Mouse (Mus musculus) embryonic facial prominence, embryonic 12.5 days (tissue): ENCODE results near the gene Atxn7l2. TPM values are rescaled to one million over a fixed set of nuclear protein-coding genes. Genes with fewer than 3 reads are reported as not detected.
A peak's percentile ranks its signal among the peaks of the same experiment; 100 is the strongest.

ENCODE experiments used
- ATAC-seq: fragments of 200-750 bp; cut with Nextera tagmentation; 2 replicates; pipeline ENCODE4 v1.8.0; 2017; ENCODE audit not compliant: insufficient number of reproducible peaks, insufficient read depth, low FRiP score, low TSS enrichment
- H3K27ac ChIP-seq: fragments of 300-500 bp; sonication (generic); 2 replicates; pipeline ENCODE4 v1.5.1; 2016; ENCODE audit warnings: mild to moderate bottlenecking
- H3K27me3 ChIP-seq: fragments of 300-500 bp; sonication (generic); 2 replicates; pipeline ENCODE4 v1.6.1; 2016; ENCODE audit warnings: mild to moderate bottlenecking, moderate library complexity
- H3K36me3 ChIP-seq: fragments of 300-500 bp; sonication (generic); 2 replicates; pipeline ENCODE4 v1.6.1; 2016; ENCODE audit warnings: mild to moderate bottlenecking
- H3K4me1 ChIP-seq: fragments of 300-500 bp; sonication (generic); 2 replicates; pipeline ENCODE4 v1.6.1; 2016
- H3K4me2 ChIP-seq: fragments of 300-500 bp; sonication (generic); replicated peaks from 2 replicates; pipeline ENCODE4 v1.6.1; 2016; ENCODE audit warnings: mild to moderate bottlenecking, moderate library complexity
- H3K4me3 ChIP-seq: fragments of 300-500 bp; sonication (generic); 2 replicates; pipeline ENCODE4 v1.5.1; 2016; ENCODE audit warnings: mild to moderate bottlenecking
- H3K9ac ChIP-seq: fragments of 300-500 bp; sonication (generic); 2 replicates; pipeline ENCODE4 v1.6.1; 2016; ENCODE audit warnings: mild to moderate bottlenecking, moderate library complexity
- H3K9me3 ChIP-seq: fragments of 300-500 bp; sonication (generic); 2 replicates; pipeline ENCODE4 v1.6.1; 2016; ENCODE audit warnings: mild to moderate bottlenecking, moderate library complexity
- WGBS: fragments of 180-500 bp; shearing (Covaris S2); methylation state at CpG from one replicate; pipeline ENCODE4 v1.1.7; 2016; 5-methylcytosine and 5-hydroxymethylcytosine counted together
- polyA plus RNA-seq: library from polyadenylated mRNA; unstranded; fragments of >200 nt; fragmentation: Nextera tagmentation; extraction: Ambion mirVana; gene quantifications from 2 replicates; pipeline ENCODE4 v1.2.1, GENCODE M21; 2016

The Atxn7l2 gene
- polyA plus RNA-seq, 1 experiment from 2014 or later: 29.4 TPM

DNA sequence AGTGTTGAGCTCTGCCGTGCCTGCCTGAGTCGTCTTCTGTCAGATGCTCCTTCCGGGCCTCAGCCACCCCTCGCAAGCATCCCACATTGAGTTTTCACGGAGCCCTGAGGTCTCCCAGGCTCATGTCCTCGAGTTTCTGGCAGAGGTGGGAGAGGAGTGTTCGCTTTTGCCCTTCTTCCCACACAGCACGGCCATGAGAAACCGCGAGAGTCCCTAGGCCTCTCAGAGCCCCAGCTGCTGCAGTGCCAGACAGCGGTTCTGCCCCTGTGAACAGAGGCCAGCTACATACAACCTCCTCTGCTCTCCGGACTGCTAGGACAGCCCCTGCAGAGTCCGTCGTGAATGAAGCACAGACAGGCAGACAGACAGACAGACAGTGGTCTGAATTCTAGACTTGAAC is 43.2 kb downstream of the Atxn7l2 start:
- Histone ChIP-seq H3K36me3 (no peaks in the 10 kb centered on the region), H3K27me3 (0 out of 2 replicates have a peak, but pooled peaks cover 5% of the 10 kb centered on the region), H3K27ac (peak overlapping the region; percentile 74), H3K4me1 (peaks cover 41% of the 10 kb centered on the region), H3K4me3 (no peak overlapping the region), H3K9ac (no peak overlapping the region), H3K4me2 (0 out of 2 replicates have a peak overlapping the region, but pooled peaks have one; percentile 9), H3K9me3 (no peaks in the 10 kb centered on the region)
- no peak for ATAC-seq
- WGBS: 33% methylated on average over 14 of the region's 14 CpGs

GRCm38 (mm10) chr3:108166486-108167211 is 44.1 kb downstream of the Atxn7l2 start:
- H3K4me2 ChIP-seq: 0 out of 2 replicates have a peak overlapping the region, but pooled peaks have one; percentile 9
- no peak overlapping the region; the same call in none of the 2 replicates for H3K9ac ChIP-seq
- 3% methylated on average over 8 of the region's 11 CpGs for WGBS

GRCm38 (mm10) chr3:108165532-108166315 is 45.0 kb downstream of the Atxn7l2 start:
- Histone ChIP-seq H3K27me3 (0 out of 2 replicates have a peak, but pooled peaks cover 5% of the 10 kb centered on the region), H3K4me1 (peaks cover 41% of the 10 kb centered on the region), H3K4me2 (peak overlapping the region; percentile 44; the same call in 1 of the 2 replicates), H3K27ac (peak overlapping the region; percentile 74), H3K9me3 (no peaks in the 10 kb centered on the region), H3K9ac (peak overlapping the region; percentile 7; the same call in 1 of the 2 replicates), H3K4me3 (no peak overlapping the region), H3K36me3 (no peaks in the 10 kb centered on the region)
- ATAC-seq: no peak
- 12% methylated on average over 10 of the region's 10 CpGs for WGBS

More at GRCm38 (mm10) chr3:108166486-108167211, 44.1 kb downstream of the Atxn7l2 start:
- no peaks in the 10 kb centered on the region for H3K9me3 ChIP-seq
- no peaks in the 10 kb centered on the region for H3K36me3 ChIP-seq
- 0 out of 2 replicates have a peak, but pooled peaks cover 5% of the 10 kb centered on the region for H3K27me3 ChIP-seq
- 0 out of 2 replicates have a peak, but pooled peaks have one; percentile 42 for ATAC-seq
- peaks cover 41% of the 10 kb centered on the region for H3K4me1 ChIP-seq
- peak overlapping the region; percentile 74 for H3K27ac ChIP-seq
- no peak overlapping the region for H3K4me3 ChIP-seq

- H3K36me3 ChIP-seq: no peaks in the 10 kb centered on the region
- 0 out of 2 replicates have a peak, but pooled peaks cover 5% of the 10 kb centered on the region for H3K27me3 ChIP-seq
- H3K4me3 ChIP-seq: no peak overlapping the region
- ATAC-seq: no peak
- WGBS: 15% methylated on average over 9 of the region's 9 CpGs
- peak overlapping the region; percentile 44 for H3K4me2 ChIP-seq
- H3K27ac ChIP-seq: no peak overlapping the region
- no peak overlapping the region for H3K9ac ChIP-seq
- H3K4me1 ChIP-seq: peaks cover 41% of the 10 kb centered on the region
- no peaks in the 10 kb centered on the region for H3K9me3 ChIP-seq
Measured at GRCm38 (mm10) chr3:108164807-108165206, 45.9 kb downstream of the Atxn7l2 start.

DNA sequence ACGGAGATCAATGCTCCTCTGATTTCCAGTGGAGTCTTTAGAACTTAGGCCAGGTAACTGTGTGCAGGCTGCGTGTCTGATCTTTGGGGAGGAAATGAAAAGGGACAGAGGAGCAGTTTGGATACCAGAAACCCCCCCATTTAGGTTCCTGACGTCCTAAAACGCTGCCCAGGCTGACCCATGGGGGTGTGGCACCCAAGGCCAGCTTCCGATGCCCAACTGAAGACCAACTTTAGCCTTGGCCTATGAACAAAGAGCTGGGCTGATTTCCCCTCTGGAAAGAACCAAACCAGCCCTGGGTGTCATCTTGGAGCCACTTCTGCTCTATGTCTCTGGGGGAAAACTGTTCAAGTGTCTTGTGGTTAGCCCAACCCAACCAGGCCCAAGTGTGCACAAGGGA is 46.6 kb downstream of the Atxn7l2 start:
- H3K36me3 ChIP-seq: no peaks in the 10 kb centered on the region
- H3K4me1 ChIP-seq: peaks cover 38% of the 10 kb centered on the region
- H3K4me3 ChIP-seq: no peak overlapping the region
- H3K4me2 ChIP-seq: no peak overlapping the region
- H3K27ac ChIP-seq: no peak overlapping the region
- 0 out of 2 replicates have a peak, but pooled peaks cover 5% of the 10 kb centered on the region for H3K27me3 ChIP-seq
- ATAC-seq: no peak
- 70% methylated on average over 5 of the region's 5 CpGs for WGBS
- no peaks in the 10 kb centered on the region for H3K9me3 ChIP-seq
- no peak overlapping the region for H3K9ac ChIP-seq

GRCm38 (mm10) chr3:108158383-108159037 is 52.2 kb downstream of the Atxn7l2 start:
- no peak overlapping the region for H3K9ac ChIP-seq
- no peak overlapping the region for H3K4me3 ChIP-seq
- no peak for ATAC-seq
- 67% methylated on average over 9 of the region's 9 CpGs for WGBS
- H3K4me1 ChIP-seq: 0 out of 2 replicates have a peak, but pooled peaks cover 3% of the 10 kb centered on the region
- H3K4me2 ChIP-seq: no peak overlapping the region
- H3K36me3 ChIP-seq: no peaks in the 10 kb centered on the region
- 0 out of 2 replicates have a peak, but pooled peaks cover 5% of the 10 kb centered on the region for H3K27me3 ChIP-seq
- H3K27ac ChIP-seq: no peak overlapping the region
- H3K9me3 ChIP-seq: no peaks in the 10 kb centered on the region

DNA sequence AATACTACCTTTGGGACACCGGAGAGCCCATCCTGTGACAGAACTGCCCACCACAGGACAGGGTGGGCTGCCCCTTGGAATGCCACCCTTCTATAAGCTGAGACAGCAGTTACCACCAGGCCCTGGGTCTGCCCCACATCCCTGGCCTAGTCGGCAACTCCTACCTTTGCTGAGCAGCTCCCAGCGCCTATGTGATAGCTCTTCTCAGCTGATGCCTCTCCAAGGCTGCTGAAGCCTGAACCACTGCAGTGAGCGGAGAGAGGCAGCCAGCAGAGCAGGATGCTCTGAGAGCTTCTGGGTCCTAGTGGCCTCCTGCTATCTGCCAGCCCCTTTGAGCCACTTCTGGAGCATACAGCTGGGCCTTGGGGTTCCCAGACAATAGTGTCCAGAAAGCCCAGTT is 56.1 kb downstream of the Atxn7l2 start, which contains the start of gene Gpr61:
Gene Gpr61, minus strand, starts transcription at position 227 of the 400 bp plus-strand sequence.
- Histone ChIP-seq H3K9ac (no peak within 1 kb of the TSS), H3K27ac (no peak within 1 kb of the TSS), H3K36me3 (no peaks in the 10 kb centered on the region), H3K4me1 (0 out of 2 replicates have a peak, but pooled peaks cover 3% of the 10 kb centered on the region), H3K9me3 (no peaks in the 10 kb centered on the region), H3K4me3 (no peak within 1 kb of the TSS), H3K27me3 (no peaks in the 10 kb centered on the region), H3K4me2 (no peak within 1 kb of the TSS)
- no peak for ATAC-seq
- 47% methylated on average over 4 of the region's 4 CpGs for WGBS

DNA sequence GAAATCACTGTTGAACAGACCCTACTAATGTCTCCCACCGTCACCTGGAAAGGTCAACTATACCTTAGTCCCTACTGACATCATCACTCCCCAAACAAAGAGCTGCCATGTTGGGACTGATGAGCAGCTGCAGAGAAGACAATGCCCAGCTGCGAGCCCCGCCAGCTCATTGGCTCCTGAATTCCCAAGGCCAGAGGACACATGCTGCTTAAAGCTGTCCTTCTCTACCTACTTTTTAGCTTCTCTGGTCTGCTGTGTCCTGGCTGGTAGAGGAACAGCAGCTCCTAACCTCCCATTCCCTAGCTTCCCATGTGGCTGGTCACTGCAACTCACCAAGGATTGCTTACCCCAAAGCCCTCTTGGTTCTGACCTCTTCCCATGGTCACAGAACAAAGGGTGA is 58.4 kb downstream of the Atxn7l2 start:
- no peaks in the 10 kb centered on the region for H3K4me1 ChIP-seq
- ATAC-seq: no peak
- no peaks in the 10 kb centered on the region for H3K9me3 ChIP-seq
- H3K27me3 ChIP-seq: no peaks in the 10 kb centered on the region
- no peak overlapping the region for H3K9ac ChIP-seq
- WGBS: 91% methylated on average over 3 of the region's 3 CpGs
- H3K4me2 ChIP-seq: no peak overlapping the region
- no peak overlapping the region for H3K27ac ChIP-seq
- H3K4me3 ChIP-seq: no peak overlapping the region
- H3K36me3 ChIP-seq: no peaks in the 10 kb centered on the region

Other genes with a start within 250 kb of the Atxn7l2 start
- not detected in 2 replicates for gene Gstm3, start 241.7 kb downstream of the Atxn7l2 start, polyA plus RNA-seq
- gene Gstm2, start 224.5 kb downstream of the Atxn7l2 start, polyA plus RNA-seq: 34.3 and 34.9 TPM in 2 replicates
- gene Gstm1, start 193.0 kb downstream of the Atxn7l2 start, polyA plus RNA-seq: 45.2 and 46.5 TPM in 2 replicates
- gene Gstm4, start 166.0 kb downstream of the Atxn7l2 start, polyA plus RNA-seq: 14.4 and 16.6 TPM in 2 replicates
- gene Ampd2, start 124.3 kb downstream of the Atxn7l2 start, polyA plus RNA-seq: 48.4 and 50.9 TPM in 2 replicates
- gene Gnat2, start 118.1 kb downstream of the Atxn7l2 start, polyA plus RNA-seq: 0.47 and 0.55 TPM in 2 replicates
- 196 and 207 TPM in 2 replicates for gene Gnai3, start 64.8 kb downstream of the Atxn7l2 start, polyA plus RNA-seq
- 0.36 and 0.43 TPM in 2 replicates for gene Gpr61, start 56.1 kb downstream of the Atxn7l2 start, polyA plus RNA-seq
- 7.9 and 8.5 TPM in 2 replicates for gene Amigo1, start 24.6 kb downstream of the Atxn7l2 start, polyA plus RNA-seq
- gene Cyb561d1, start 9.7 kb downstream of the Atxn7l2 start, polyA plus RNA-seq: 2.6 and 2.7 TPM in 2 replicates
- gene Sypl2, start 15.7 kb upstream of the Atxn7l2 start, polyA plus RNA-seq: 0.85 and 1.1 TPM in 2 replicates
- 263 and 288 TPM in 2 replicates for gene Psma5, start 46.0 kb upstream of the Atxn7l2 start, polyA plus RNA-seq
- 15.8 and 18.2 TPM in 2 replicates for gene Sort1, start 73.1 kb upstream of the Atxn7l2 start, polyA plus RNA-seq
- gene Mybphl, start 154.0 kb upstream of the Atxn7l2 start, polyA plus RNA-seq: 0.13 and 0.18 TPM in 2 replicates
- gene Psrc1, start 172.9 kb upstream of the Atxn7l2 start, polyA plus RNA-seq: 73.4 and 78.1 TPM in 2 replicates
- gene Celsr2, start 204.6 kb upstream of the Atxn7l2 start, polyA plus RNA-seq: 9.5 and 11.0 TPM in 2 replicates
- gene Sars, start 234.3 kb upstream of the Atxn7l2 start, polyA plus RNA-seq: 125 and 127 TPM in 2 replicates